Mouse (Mus musculus): ENCODE results near the gene Grb7. TPM values are rescaled to one million over a fixed set of nuclear protein-coding genes. Genes with fewer than 3 reads are reported as not detected.
A peak's percentile ranks its signal among the peaks of the same experiment; 100 is the strongest.

Gene Grb7
- total RNA-seq, 2 experiments from 2014 or later = 1.1 to 1.6 TPM

DNA sequence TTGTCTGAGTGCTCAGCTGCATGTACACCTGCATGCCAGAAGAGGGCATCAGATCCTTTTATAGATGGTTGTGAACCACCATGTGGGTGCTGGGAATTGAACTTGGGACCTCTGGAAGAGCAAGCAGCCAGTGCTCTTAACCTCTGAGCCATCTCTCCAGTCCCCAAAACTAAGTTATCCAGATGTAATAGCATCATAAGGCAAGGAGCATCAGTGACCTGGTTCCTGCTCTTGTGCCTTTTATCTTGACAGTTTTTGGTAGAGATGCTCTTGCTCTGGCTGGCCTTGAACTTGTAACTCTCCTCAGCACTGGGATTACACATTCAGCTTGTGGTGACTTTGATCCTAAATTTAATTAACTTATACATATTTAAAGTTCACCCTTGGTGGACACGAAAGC, 2.5 kb upstream of the Grb7 start:
- no peak for DNase-seq (ENCODE audit: low spot score in 2 of 2)

DNA sequence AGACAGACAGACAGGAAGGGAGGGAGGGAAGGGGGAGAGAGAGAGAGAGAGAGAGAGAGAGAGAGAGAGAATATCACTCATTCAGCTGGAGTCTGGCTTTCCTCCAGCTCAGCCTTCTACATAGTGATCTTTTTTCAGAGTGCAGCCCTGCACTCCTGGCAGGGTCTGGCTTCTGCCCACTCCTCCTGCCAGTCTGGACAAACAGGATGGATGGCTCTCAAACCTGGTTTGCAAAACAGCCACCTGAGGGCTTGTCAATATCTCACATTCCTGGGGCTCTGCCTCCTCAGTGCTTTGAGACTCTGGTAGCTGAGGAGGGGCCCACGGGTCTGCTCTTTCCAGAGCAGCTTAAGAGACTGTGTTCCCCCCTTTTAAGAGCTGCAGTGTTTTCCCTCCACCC, 956 bp upstream of the Grb7 start:
- DNase-seq (ENCODE audit: low spot score in 2 of 2) = no peak

DNA sequence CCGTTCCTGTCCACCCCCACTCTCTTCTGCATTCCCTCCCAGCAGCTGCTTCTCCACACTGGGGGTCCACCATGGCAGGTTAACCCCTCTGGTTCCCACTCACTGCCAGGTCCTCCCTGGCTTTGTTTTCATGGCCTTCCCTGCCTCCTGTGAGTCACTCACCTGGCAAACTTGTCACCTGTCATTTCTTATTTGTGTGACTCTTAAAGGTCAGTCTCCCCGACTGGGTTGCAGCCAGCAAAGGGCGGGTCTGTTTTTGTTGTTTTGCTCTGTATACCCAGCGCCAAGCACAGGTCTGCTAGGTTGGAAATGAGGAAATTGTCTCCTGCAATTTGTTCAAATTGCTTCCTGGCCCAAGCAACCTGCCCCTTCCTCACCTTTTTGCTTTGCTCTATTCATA, 515 bp upstream of the Grb7 start:
- DNase-seq (ENCODE audit: low spot score in 2 of 2) = no peak

- no peak for DNase-seq (ENCODE audit: low spot score in 2 of 2)
Observed at GRCm38 (mm10) chr11:98446562-98447474, 624 bp downstream of the Grb7 start.

GRCm38 (mm10) chr11:98447475-98447834, 1.3 kb downstream of the Grb7 start:
- no peak for DNase-seq (ENCODE audit: low spot score in 2 of 2)

GRCm38 (mm10) chr11:98448191-98448790, 2.1 kb downstream of the Grb7 start:
- no peak for DNase-seq (ENCODE audit: low spot score in 2 of 2)

GRCm38 (mm10) chr11:98449419-98449818, 3.2 kb downstream of the Grb7 start:
- DNase-seq (ENCODE audit: low spot score in 2 of 2) = no peak

GRCm38 (mm10) chr11:98449921-98450771, 4.0 kb downstream of the Grb7 start:
- DNase-seq (ENCODE audit: low spot score in 2 of 2) = no peak

- DNase-seq (ENCODE audit: low spot score in 2 of 2) = no peak
Observed at GRCm38 (mm10) chr11:98455484-98455883, 9.3 kb downstream of the Grb7 start.

DNA sequence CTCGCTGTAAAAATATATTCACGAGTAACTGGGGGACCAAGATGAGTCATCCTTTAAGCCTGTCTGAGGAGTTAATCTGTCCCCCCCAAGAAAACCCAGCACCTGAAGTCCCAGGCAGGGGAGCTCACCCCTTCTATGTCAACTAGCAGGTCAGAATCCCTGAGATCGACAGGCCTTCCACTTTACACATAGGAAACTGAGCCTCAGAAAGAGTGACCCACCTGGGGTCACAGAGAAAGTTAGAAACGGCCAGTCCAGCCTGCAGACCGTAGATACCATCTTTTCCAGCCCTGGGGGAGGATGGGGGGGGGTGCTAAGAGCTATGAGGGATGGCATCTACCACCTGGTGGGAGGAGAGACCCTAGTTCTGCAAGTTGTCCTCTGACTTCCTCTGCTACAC, 10.4 kb downstream of the Grb7 start:
- no peak for DNase-seq (ENCODE audit: low spot score in 2 of 2)

DNA sequence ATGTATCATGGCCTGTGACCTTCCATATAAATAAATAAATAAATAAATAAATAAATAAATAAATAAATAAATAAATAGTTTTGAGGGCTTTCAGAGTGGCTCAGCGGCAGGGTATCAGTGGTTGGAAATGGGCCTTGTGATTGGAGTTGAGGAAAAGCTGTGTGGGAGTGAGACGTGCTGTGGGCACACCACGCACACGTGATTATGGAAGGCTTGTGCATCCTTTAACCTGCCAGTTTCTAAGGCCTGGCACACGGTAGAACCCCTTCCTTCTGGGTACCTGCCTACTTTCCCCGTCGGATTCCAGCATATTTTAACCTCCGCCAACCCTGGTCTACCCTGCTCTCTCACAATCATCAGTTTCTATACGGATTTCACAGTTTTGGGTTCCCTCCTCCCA, 10.8 kb downstream of the Grb7 start:
- DNase-seq (ENCODE audit: low spot score in 2 of 2) = no peak

GRCm38 (mm10) chr11:98457367-98458120, 11.3 kb downstream of the Grb7 start:
- peak; percentile 69 to 80 for DNase-seq (ENCODE audit: low spot score in 2 of 2)

GRCm38 (mm10) chr11:98458121-98458990, 12.2 kb downstream of the Grb7 start:
- no peak for DNase-seq (ENCODE audit: low spot score in 2 of 2)

GRCm38 (mm10) chr11:98459071-98459741, 13.0 kb downstream of the Grb7 start:
- no peak for DNase-seq (ENCODE audit: low spot score in 2 of 2)

GRCm38 (mm10) chr11:98459860-98460259, 13.7 kb downstream of the Grb7 start:
- DNase-seq (ENCODE audit: low spot score in 2 of 2) = no peak

GRCm38 (mm10) chr11:98461109-98461720, 15.0 kb downstream of the Grb7 start:
- no peak for DNase-seq (ENCODE audit: low spot score in 2 of 2)

DNA sequence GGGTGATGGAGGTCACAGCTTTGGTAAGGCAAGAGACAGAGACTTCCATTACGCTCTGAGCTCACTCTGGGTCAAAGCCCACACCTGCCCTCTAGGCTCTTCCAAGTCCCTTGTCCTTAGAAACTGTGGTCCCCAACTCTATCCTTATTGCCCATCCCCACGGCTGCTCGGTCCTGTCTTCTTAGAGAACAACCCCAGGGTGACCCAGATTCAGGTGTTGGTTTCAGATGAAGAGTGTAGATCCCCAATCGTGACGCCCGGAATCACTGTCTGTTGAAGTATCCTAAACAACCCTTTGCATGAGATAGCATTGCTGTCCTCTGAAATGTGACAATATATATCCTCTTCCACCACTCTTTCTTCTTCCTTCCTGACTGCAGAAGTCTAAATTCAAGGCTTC, 16.1 kb downstream of the Grb7 start:
- DNase-seq (ENCODE audit: low spot score in 2 of 2) = no peak

DNA sequence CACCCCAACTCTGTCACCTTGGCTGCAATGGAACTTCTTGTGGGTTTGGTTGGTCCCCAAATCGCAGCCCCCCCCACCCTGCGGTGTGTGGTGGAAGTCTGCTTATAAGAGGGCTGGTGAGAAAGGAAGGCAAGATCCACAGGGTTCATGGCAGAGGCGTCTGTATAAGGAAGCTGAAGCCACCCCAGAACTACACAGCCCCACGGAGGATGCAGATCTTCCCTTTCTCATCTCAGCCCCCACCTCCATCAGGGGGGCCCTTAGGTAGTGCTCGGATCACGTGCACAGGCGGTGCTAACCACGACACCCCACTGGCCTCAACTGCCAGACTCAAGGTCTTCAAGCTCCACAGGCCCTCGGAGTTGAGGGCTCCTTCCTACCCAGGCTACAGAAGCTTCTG, 17.7 kb downstream of the Grb7 start:
- DNase-seq (ENCODE audit: low spot score in 2 of 2) = no peak

- DNase-seq (ENCODE audit: low spot score in 2 of 2) = no peak
Observed at GRCm38 (mm10) chr11:98464516-98464915, 18.3 kb downstream of the Grb7 start.
